Comparison of ENCODE assay signal across 10 mouse cellular contexts in the genomic region with DNA sequence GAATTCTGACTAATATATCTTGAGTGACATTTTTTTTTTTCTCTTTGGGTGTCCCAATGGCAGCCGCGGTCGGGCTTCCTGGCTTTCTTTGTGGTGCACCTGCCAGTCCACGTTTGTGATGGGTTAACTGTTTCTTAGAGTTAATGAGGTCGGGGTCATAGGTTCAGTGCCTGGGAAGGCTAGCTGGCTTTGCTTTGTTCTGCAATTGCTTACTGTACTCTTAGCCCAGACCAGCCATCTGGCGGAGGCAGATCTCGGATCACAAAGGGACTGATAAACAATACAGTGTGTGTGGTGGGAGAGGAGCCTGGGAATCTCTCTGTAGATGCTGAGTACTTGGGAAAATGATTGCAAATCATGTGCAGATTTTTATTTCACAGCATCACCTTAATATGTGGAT. TPM values are rescaled to one million over a fixed set of nuclear protein-coding genes. Genes with fewer than 3 reads are reported as not detected.
DNase-seq lines count a peak whose midpoint lies in the region; ATAC-seq and TF ChIP-seq lines count a peak whose summit lies in the region.
"Had no signal": no experiment of that assay in that cellular context is flagged by ENCODE, and none has a peak within 500 bp of the region (broad histone marks: within the 10 kb centered on the region; RNA-seq: fewer than 3 reads in every experiment).

No protein-coding gene starts in this region.

- ATAC-seq in midbrain, embryonic 11.5 days (ENCODE audit: low FRiP score): peak; percentile 83
- ATAC-seq in frontal cortex, adult (ENCODE audit: low TSS enrichment): no peak

- no peak overlapping the region for H3K4me2 ChIP-seq in midbrain, embryonic 11.5 days
- H3K4me2 ChIP-seq: heart, embryonic 12.5 days had no signal

- no peaks in the 10 kb centered on the region for H3K36me3 ChIP-seq in midbrain, embryonic 11.5 days (ENCODE audit: control insufficient read depth, insufficient read depth, low read length)
- H3K36me3 ChIP-seq: heart, embryonic 12.5 days had no signal

- intact Hi-C loops in left cerebral cortex, postnatal 25 days (cut with DNase I): no loop called here

- peaks cover 13% of the 10 kb centered on the region for H3K4me1 ChIP-seq in midbrain, embryonic 11.5 days (ENCODE audit: control insufficient read depth, insufficient read depth, low read length)
- H3K4me1 ChIP-seq: heart, embryonic 12.5 days had no signal

- no peak for TF ChIP-seq CTCF in brain, embryonic 14.5 days (IDR thresholded peaks at IDR 0.05; ENCODE audit: borderline replicate concordance, extremely low read depth, insufficient read depth, insufficient read length)

- H3K27ac ChIP-seq in midbrain, embryonic 11.5 days (ENCODE audit: low read depth, low read length): peak overlapping the region; percentile 53

- peak; percentile 59 for DNase-seq in Muller cell, postnatal 12 days (ENCODE audit: inconsistent ontology term)
- peak; percentile 86 for DNase-seq in brain, embryonic 14.5 days (ENCODE audit: low read depth)
- DNase-seq in forelimb bud, embryonic 11.5 days (ENCODE audit: low read depth, low spot score): peak; percentile 63
- peak; percentile 90 for DNase-seq in midbrain, embryonic 11.5 days (ENCODE audit: low spot score, missing footprints)
- DNase-seq in urinary bladder, postnatal 4 days (ENCODE audit: low spot score in 2 of 2): no peak
- no peak for DNase-seq in left cerebral cortex, postnatal 25 days (ENCODE audit: low spot score in 2 of 2)
- DNase-seq in cerebellum, adult 9-11 months: no peak
- DNase-seq: liver had no signal

- H3K27me3 ChIP-seq in midbrain, embryonic 11.5 days (ENCODE audit: control insufficient read depth, insufficient read depth, low read length): no peaks in the 10 kb centered on the region
- H3K27me3 ChIP-seq: heart, embryonic 12.5 days had no signal

- 43% methylated on average over 7 of the region's 7 CpGs for WGBS in midbrain, embryonic 11.5 days

- no peak overlapping the region for H3K9ac ChIP-seq in midbrain, embryonic 11.5 days (ENCODE audit: low read length)
- H3K9ac ChIP-seq: heart, embryonic 12.5 days had no signal

- no peaks in the 10 kb centered on the region for H3K9me3 ChIP-seq in midbrain, embryonic 11.5 days (ENCODE audit: control insufficient read depth, low read length)
- H3K9me3 ChIP-seq: heart, embryonic 12.5 days had no signal

- no peak for TF ChIP-seq POLR2A in brain, embryonic 14.5 days (IDR thresholded peaks at IDR 0.05; ENCODE audit: borderline replicate concordance, extremely low read depth, insufficient read depth, insufficient read length, poor library complexity, severe bottlenecking)

- no peak overlapping the region for H3K4me3 ChIP-seq in midbrain, embryonic 11.5 days (ENCODE audit: low read depth, low read length)
- H3K4me3 ChIP-seq: heart, embryonic 12.5 days had no signal

RNA-seq across cellular contexts. Expression of gene C530008M17Rik, which starts 9.1 kb away (rescaled TPM):
- polyA plus RNA-seq in brain, embryonic 14.5 days (2012; rRNA removed): 86.4 and 122 TPM in 2 replicates
- 33.0 TPM in 2 replicates for polyA plus RNA-seq in midbrain, embryonic 11.5 days (2014; fragmentation: Nextera tagmentation; extraction: Ambion mirVana)
- 10 to 100 TPM; 49.5 to 54.8 TPM for total RNA-seq in left cerebral cortex, postnatal 25 days (2021)

Comparison
In these comparisons a context has a peak if more than half of its experiments do, and no peak if none do; other contexts are left out.
1. DNase-seq: peak in Muller cell, postnatal 12 days (single experiment), brain, embryonic 14.5 days (single experiment), forelimb bud, embryonic 11.5 days (single experiment) and midbrain, embryonic 11.5 days (single experiment); none in urinary bladder, postnatal 4 days (0 of 2), left cerebral cortex, postnatal 25 days (0 of 2) and cerebellum, adult 9-11 months (single experiment).